Comparison of ENCODE assay signal across 1 mouse cellular context in genomic region chr11:106778132-106778531, GRCm38 (mm10).
TF ChIP-seq lines count a peak whose summit lies in the region.

No protein-coding gene starts in this region.

TF ChIP-seq in MEL, 35 proteins besides CTCF, POLR2A, EP300 and RAD21 (continued from another document):
- no peak for TF ChIP-seq RCOR1 (IDR thresholded peaks at IDR 0.05; ENCODE audit: low read depth, low read length)
- TF ChIP-seq GATA1 (IDR thresholded peaks at IDR 0.05; ENCODE audit: low read depth, low read length) = no peak
- TF ChIP-seq ETS1 (IDR thresholded peaks at IDR 0.05; ENCODE audit: low read depth, low read length) = no peak
- no peak for TF ChIP-seq USF1 (IDR thresholded peaks at IDR 0.05; ENCODE audit: low read depth, low read length)
- TF ChIP-seq NELFE (IDR thresholded peaks at IDR 0.05; ENCODE audit: low read depth, low read length) = no peak
- TF ChIP-seq MYC (IDR thresholded peaks at IDR 0.05; ENCODE audit: low read depth, low read length) = no peak
- no peak for TF ChIP-seq TCF12 (IDR thresholded peaks at IDR 0.05; ENCODE audit: low read depth, low read length)
- no peak for TF ChIP-seq CHD1 (IDR thresholded peaks at IDR 0.05; ENCODE audit: low read depth, low read length)
- TF ChIP-seq SIN3A (IDR thresholded peaks at IDR 0.05; ENCODE audit: low read length) = no peak
